Mouse (Mus musculus) hindbrain, postnatal 0 days (tissue): ENCODE measurements around the gene Rasal2. TPM values are rescaled to one million over a fixed set of nuclear protein-coding genes. Genes with fewer than 3 reads are reported as not detected.

Experiments used
- ATAC-seq: fragments of 200-750 bp; cut with Nextera tagmentation; 2 replicates; pipeline ENCODE4 v1.8.0; 2017; ENCODE audit warnings: mild to moderate bottlenecking, moderate TSS enrichment, moderate library complexity
- DNase-seq: peaks from one replicate; pipeline ENCODE4 v3.0.0-alpha.2; 2015; ENCODE audit warnings: low spot score
- H3K27ac ChIP-seq: fragments of 300-500 bp; sonication (generic); 2 replicates; pipeline ENCODE4 v1.5.1; 2014; ENCODE audit warnings: mild to moderate bottlenecking
- H3K27me3 ChIP-seq: fragments of 300-500 bp; sonication (generic); 2 replicates; pipeline ENCODE4 v1.6.1; 2014; ENCODE audit warnings: low read length, mixed read lengths; ENCODE audit not compliant: insufficient read depth
- H3K36me3 ChIP-seq: fragments of 300-500 bp; sonication (generic); 2 replicates; pipeline ENCODE4 v1.6.1; 2014; ENCODE audit warnings: low read length, mixed read lengths; ENCODE audit not compliant: insufficient read depth
- H3K4me1 ChIP-seq: fragments of 300-500 bp; sonication (generic); 2 replicates; pipeline ENCODE4 v1.6.1; 2014; ENCODE audit warnings: antibody characterized with exemption, low read length, mixed read lengths; ENCODE audit not compliant: insufficient read depth
- H3K4me2 ChIP-seq: fragments of 300-500 bp; sonication (generic); 2 replicates; pipeline ENCODE4 v1.6.1; 2014; ENCODE audit warnings: low read depth, mild to moderate bottlenecking, low read length, moderate library complexity, mixed read lengths
- H3K4me3 ChIP-seq: fragments of 300-500 bp; sonication (generic); 2 replicates; pipeline ENCODE4 v1.5.1; 2014; ENCODE audit warnings: low read length
- H3K9ac ChIP-seq: fragments of 300-500 bp; sonication (generic); replicated peaks from 2 replicates; pipeline ENCODE4 v1.6.1; 2014; ENCODE audit warnings: mild to moderate bottlenecking, low read length, moderate library complexity, mixed read lengths
- H3K9me3 ChIP-seq: fragments of 300-500 bp; sonication (generic); 2 replicates; pipeline ENCODE4 v1.6.1; 2016; ENCODE audit warnings: low read length, mixed read lengths
- CTCF ChIP-seq: IDR thresholded peaks from 2 replicates; pipeline ENCODE4 v1.5.1; 2016; ENCODE audit warnings: antibody characterized with exemption, control low read depth, low read depth
- WGBS: fragments of 180-500 bp; shearing (Covaris S2); extraction: QIAGEN DNeasy Blood & Tissue Kit; methylation state at CpG from one replicate; pipeline ENCODE4 v1.1.7; 2014; 5-methylcytosine and 5-hydroxymethylcytosine counted together
- polyA plus RNA-seq: library from polyadenylated mRNA; unstranded; fragments of >200 nt; fragmentation: Nextera tagmentation; extraction: Ambion mirVana; gene quantifications from 2 replicates; pipeline ENCODE4 v1.2.1, GENCODE M21; 2015
- total RNA-seq: library from RNA; depleted of rRNA; stranded (reverse); fragments of >200 nt; gene quantifications from 2 replicates; pipeline ENCODE4 v1.2.3, GENCODE M21; 2014

Rasal2 gene
- total and polyA plus RNA-seq, 2 experiments from 2014 or later = 31.3 to 37.0 TPM

GRCm38 (mm10) chr1:157286561-157286960 lies 125.8 kb downstream of the Rasal2 start:
- no peaks in the 10 kb centered on the region for H3K4me1 ChIP-seq
- no peak overlapping the region for H3K4me3 ChIP-seq
- H3K27ac ChIP-seq = no peak overlapping the region
- TF ChIP-seq CTCF = peak; percentile 74
- no peak overlapping the region for H3K4me2 ChIP-seq
- no peaks in the 10 kb centered on the region for H3K27me3 ChIP-seq
- no peaks in the 10 kb centered on the region for H3K36me3 ChIP-seq
- DNase-seq = peak; percentile 71
- no peaks in the 10 kb centered on the region for H3K9me3 ChIP-seq
- WGBS = 10% methylated on average over 4 of the region's 4 CpGs
- H3K9ac ChIP-seq = no peak overlapping the region
- no peak for ATAC-seq

- Histone ChIP-seq H3K4me1 (no peaks in the 10 kb centered on the region), H3K27me3 (no peaks in the 10 kb centered on the region), H3K9ac (no peak overlapping the region), H3K27ac (no peak overlapping the region), H3K4me3 (no peak overlapping the region), H3K9me3 (no peaks in the 10 kb centered on the region), H3K4me2 (no peak overlapping the region), H3K36me3 (no peaks in the 10 kb centered on the region)
- DNase-seq (no peak), ATAC-seq (no peak)
- 89% methylated on average over 3 of the region's 3 CpGs for WGBS
- no peak for TF ChIP-seq CTCF
Observed at GRCm38 (mm10) chr1:157285366-157285765, 127.0 kb downstream of the Rasal2 start.

- Histone ChIP-seq H3K4me3 (no peak overlapping the region), H3K9ac (no peak overlapping the region), H3K36me3 (no peaks in the 10 kb centered on the region), H3K27me3 (no peaks in the 10 kb centered on the region), H3K27ac (no peak overlapping the region), H3K9me3 (no peaks in the 10 kb centered on the region), H3K4me1 (no peaks in the 10 kb centered on the region), H3K4me2 (no peak overlapping the region)
- peak; percentile 45 for TF ChIP-seq CTCF
- no peak for ATAC-seq
- peak; percentile 75 for DNase-seq
Observed at GRCm38 (mm10) chr1:157280781-157281180, 131.6 kb downstream of the Rasal2 start.

GRCm38 (mm10) chr1:157275672-157276307 lies 136.6 kb downstream of the Rasal2 start:
- H3K4me2 ChIP-seq = no peak overlapping the region
- DNase-seq (no peak), ATAC-seq (no peak)
- H3K4me1 ChIP-seq = no peaks in the 10 kb centered on the region
- no peak overlapping the region for H3K27ac ChIP-seq
- WGBS = 86% methylated on average over 4 of the region's 4 CpGs
- H3K36me3 ChIP-seq = no peaks in the 10 kb centered on the region
- H3K27me3 ChIP-seq = no peaks in the 10 kb centered on the region
- TF ChIP-seq CTCF = no peak
- H3K4me3 ChIP-seq = no peak overlapping the region
- no peak overlapping the region for H3K9ac ChIP-seq
- no peaks in the 10 kb centered on the region for H3K9me3 ChIP-seq

GRCm38 (mm10) chr1:157267894-157268293 lies 144.5 kb downstream of the Rasal2 start:
- no peak for DNase-seq
- 82% methylated on average over 3 of the region's 3 CpGs for WGBS
- TF ChIP-seq CTCF = no peak

GRCm38 (mm10) chr1:157256562-157256961 lies 155.8 kb downstream of the Rasal2 start:
- WGBS = 15% methylated on average over 4 of the region's 4 CpGs
- Histone ChIP-seq H3K27me3 (no peaks in the 10 kb centered on the region), H3K4me3 (no peak overlapping the region), H3K36me3 (no peaks in the 10 kb centered on the region), H3K9me3 (no peaks in the 10 kb centered on the region), H3K4me1 (no peaks in the 10 kb centered on the region), H3K4me2 (peak overlapping the region; percentile 33), H3K27ac (no peak overlapping the region), H3K9ac (no peak overlapping the region)
- TF ChIP-seq CTCF = no peak
- peak; percentile 93 for ATAC-seq
- peak; percentile 67 for DNase-seq

More at GRCm38 (mm10) chr1:157267894-157268293, 144.5 kb downstream of the Rasal2 start:
- H3K4me3 ChIP-seq = no peak overlapping the region
- H3K27me3 ChIP-seq = no peaks in the 10 kb centered on the region
- H3K27ac ChIP-seq = no peak overlapping the region
- no peaks in the 10 kb centered on the region for H3K9me3 ChIP-seq
- no peak overlapping the region for H3K4me2 ChIP-seq
- H3K4me1 ChIP-seq = no peaks in the 10 kb centered on the region
- H3K9ac ChIP-seq = no peak overlapping the region
- ATAC-seq = no peak
- H3K36me3 ChIP-seq = no peaks in the 10 kb centered on the region

DNA sequence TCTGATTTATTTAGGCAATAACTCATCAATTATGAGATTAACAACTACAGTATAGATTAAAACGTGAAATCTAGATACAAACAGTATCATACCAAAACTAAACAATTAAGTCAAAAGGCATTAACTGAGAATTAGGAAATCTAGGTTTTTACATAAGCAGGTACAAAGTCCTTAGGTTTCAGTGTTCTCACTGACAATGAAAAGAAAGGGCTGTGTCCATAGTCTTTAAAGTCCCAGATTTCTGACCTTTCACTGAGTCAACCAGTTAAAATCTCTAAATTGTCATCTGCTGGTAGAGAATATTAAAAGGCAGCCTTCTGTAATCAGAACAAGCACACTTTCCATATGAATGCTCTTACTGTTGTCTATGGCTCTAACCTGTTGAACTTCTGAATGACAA lies 156.6 kb downstream of the Rasal2 start:
- 81% methylated on average over 1 of the region's 1 CpGs for WGBS
- peak overlapping the region; percentile 33; the same call in 1 of the 2 replicates for H3K4me2 ChIP-seq
- no peak for TF ChIP-seq CTCF

More for the DNA sequence above, 156.6 kb downstream of the Rasal2 start:
- DNase-seq (no peak), ATAC-seq (no peak)
- H3K27ac ChIP-seq = no peak overlapping the region
- no peaks in the 10 kb centered on the region for H3K4me1 ChIP-seq
- H3K9ac ChIP-seq = no peak overlapping the region
- H3K4me3 ChIP-seq = no peak overlapping the region
- H3K36me3 ChIP-seq = no peaks in the 10 kb centered on the region
- no peaks in the 10 kb centered on the region for H3K27me3 ChIP-seq
- H3K9me3 ChIP-seq = no peaks in the 10 kb centered on the region
